11 mouse cellular contexts compared by ENCODE assay signal in genomic region chr11:119522779-119523178, GRCm38 (mm10). TPM values are rescaled to one million over a fixed set of nuclear protein-coding genes. Genes with fewer than 3 reads are reported as not detected.
A peak's percentile ranks its signal among the peaks of the same experiment; 100 is the strongest.
DNase-seq lines count a peak whose midpoint lies in the region; ATAC-seq lines count a peak whose summit lies in the region.
"Had no signal": no experiment of that assay in that cellular context is flagged by ENCODE, and none has a peak within 500 bp of the region (broad histone marks: within the 10 kb centered on the region; RNA-seq: fewer than 3 reads in every experiment).

No protein-coding gene starts in this region.

- H3K27ac ChIP-seq in forebrain, embryonic 13.5 days = peak overlapping the region; percentile 19; the same call in 1 of the 2 replicates
- no peak overlapping the region for H3K27ac ChIP-seq in forebrain, embryonic 16.5 days (ENCODE audit: low read length)
- no peak overlapping the region for H3K27ac ChIP-seq in kidney, embryonic 15.5 days
- no peak overlapping the region for H3K27ac ChIP-seq in limb, embryonic 10.5 days
- H3K27ac ChIP-seq: macrophage; stomach, postnatal 0 days had no signal

- no peaks in the 10 kb centered on the region for H3K36me3 ChIP-seq in forebrain, embryonic 13.5 days (ENCODE audit: poor library complexity, severe bottlenecking)
- H3K36me3 ChIP-seq in forebrain, embryonic 16.5 days (ENCODE audit: control insufficient read depth, insufficient read depth) = no peaks in the 10 kb centered on the region
- no peaks in the 10 kb centered on the region for H3K36me3 ChIP-seq in kidney, embryonic 15.5 days
- H3K36me3 ChIP-seq in limb, embryonic 10.5 days = no peaks in the 10 kb centered on the region

- 80% methylated on average over 8 of the region's 8 CpGs for WGBS in forebrain, embryonic 13.5 days
- 77% methylated on average over 8 of the region's 8 CpGs for WGBS in forebrain, embryonic 16.5 days
- 72% methylated on average over 8 of the region's 8 CpGs for WGBS in kidney, embryonic 15.5 days
- 85% methylated on average over 8 of the region's 8 CpGs for WGBS in limb, embryonic 10.5 days

- H3K4me3 ChIP-seq in forebrain, embryonic 13.5 days = no peak overlapping the region
- H3K4me3 ChIP-seq in forebrain, embryonic 16.5 days (replicated peaks; ENCODE audit: low read length) = no peak overlapping the region
- H3K4me3 ChIP-seq in kidney, embryonic 15.5 days (replicated peaks) = no peak overlapping the region
- H3K4me3 ChIP-seq in limb, embryonic 10.5 days = no peak overlapping the region

- peak; percentile 10 to 52 for DNase-seq in kidney, postnatal 36 days
- peak; percentile 99 for DNase-seq in cerebellum, adult 9-11 months
- peak; percentile 84 for DNase-seq in lung, postnatal 10 days
- DNase-seq in frontal cortex, adult 2 months (ENCODE audit: extremely low spot score in 1 of 2, low spot score in 1 of 2) = no peak
- DNase-seq in limb, embryonic 10.5 days (ENCODE audit: low spot score) = no peak

- no peak for ATAC-seq in forebrain, embryonic 13.5 days
- no peak for ATAC-seq in forebrain, embryonic 16.5 days
- ATAC-seq in kidney, embryonic 15.5 days (replicated peaks; ENCODE audit: low FRiP score) = no peak
- ATAC-seq: Patski had no signal

- H3K27me3 ChIP-seq in forebrain, embryonic 13.5 days = no peaks in the 10 kb centered on the region
- H3K27me3 ChIP-seq in forebrain, embryonic 16.5 days (replicated peaks; ENCODE audit: control insufficient read depth, insufficient read depth, low read length) = no peaks in the 10 kb centered on the region
- H3K27me3 ChIP-seq in kidney, embryonic 15.5 days = no peaks in the 10 kb centered on the region
- no peaks in the 10 kb centered on the region for H3K27me3 ChIP-seq in limb, embryonic 10.5 days (ENCODE audit: low read depth, poor library complexity, severe bottlenecking)

- H3K4me2 ChIP-seq in forebrain, embryonic 13.5 days = no peak overlapping the region
- H3K4me2 ChIP-seq in forebrain, embryonic 16.5 days (ENCODE audit: low read length) = no peak overlapping the region
- H3K4me2 ChIP-seq in kidney, embryonic 15.5 days = no peak overlapping the region

- no peaks in the 10 kb centered on the region for H3K9me3 ChIP-seq in forebrain, embryonic 13.5 days (replicated peaks)
- H3K9me3 ChIP-seq in forebrain, embryonic 16.5 days (ENCODE audit: control insufficient read depth, low read length) = no peaks in the 10 kb centered on the region
- H3K9me3 ChIP-seq in kidney, embryonic 15.5 days (replicated peaks) = no peaks in the 10 kb centered on the region
- H3K9me3 ChIP-seq in limb, embryonic 10.5 days (replicated peaks) = no peaks in the 10 kb centered on the region

- H3K9ac ChIP-seq in forebrain, embryonic 13.5 days = no peak overlapping the region
- H3K9ac ChIP-seq in forebrain, embryonic 16.5 days (replicated peaks; ENCODE audit: low read depth, low read length) = no peak overlapping the region
- H3K9ac ChIP-seq in kidney, embryonic 15.5 days = no peak overlapping the region

- peaks cover 5% of the 10 kb centered on the region; the same call in 1 of the 2 replicates for H3K4me1 ChIP-seq in forebrain, embryonic 13.5 days
- H3K4me1 ChIP-seq in forebrain, embryonic 16.5 days (replicated peaks; ENCODE audit: control insufficient read depth, insufficient read depth, low read length) = peaks cover 4% of the 10 kb centered on the region
- peaks cover 5% of the 10 kb centered on the region for H3K4me1 ChIP-seq in kidney, embryonic 15.5 days
- H3K4me1 ChIP-seq in limb, embryonic 10.5 days = peaks cover 7% of the 10 kb centered on the region

RNA-seq across cellular contexts. Expression of gene Nptx1, which starts 24.8 kb away (rescaled TPM):
- polyA plus RNA-seq in forebrain, embryonic 13.5 days (2015; fragmentation: Nextera tagmentation; extraction: Ambion mirVana) = 4.1 and 4.7 TPM in 2 replicates
- polyA plus RNA-seq in forebrain, embryonic 16.5 days (2015; fragmentation: Nextera tagmentation; extraction: Ambion mirVana) = 8.6 and 9.8 TPM in 2 replicates
- polyA plus RNA-seq in kidney, embryonic 15.5 days (2015; fragmentation: Nextera tagmentation; extraction: Ambion mirVana) = 0.63 and 1.1 TPM in 2 replicates
- polyA plus RNA-seq in frontal cortex, adult 2 months (2012; rRNA removed) = 84.6 and 86.3 TPM in 2 replicates
- polyA plus RNA-seq in limb, embryonic 10.5 days (2016; fragmentation: Nextera tagmentation; extraction: Ambion mirVana) = 0.25 and 0.36 TPM in 2 replicates

RNA-seq across cellular contexts. Expression of gene Endov, which starts 31.6 kb away (rescaled TPM):
- 18.7 TPM in 2 replicates for polyA plus RNA-seq in forebrain, embryonic 13.5 days (2015; fragmentation: Nextera tagmentation; extraction: Ambion mirVana)
- polyA plus RNA-seq in forebrain, embryonic 16.5 days (2015; fragmentation: Nextera tagmentation; extraction: Ambion mirVana) = 16.2 and 21.0 TPM in 2 replicates
- polyA plus RNA-seq in kidney, embryonic 15.5 days (2015; fragmentation: Nextera tagmentation; extraction: Ambion mirVana) = 16.3 and 17.0 TPM in 2 replicates
- 21.3 and 21.9 TPM in 2 replicates for polyA plus RNA-seq in frontal cortex, adult 2 months (2012; rRNA removed)
- polyA plus RNA-seq in limb, embryonic 10.5 days (2016; fragmentation: Nextera tagmentation; extraction: Ambion mirVana) = 22.7 and 27.2 TPM in 2 replicates

Comparison
In these comparisons a context has a peak if more than half of its experiments do, and no peak if none do; other contexts are left out.
1. DNase-seq: peak in kidney, postnatal 36 days (2 of 2), cerebellum, adult 9-11 months (single experiment) and lung, postnatal 10 days (single experiment); none in frontal cortex, adult 2 months (0 of 2) and limb, embryonic 10.5 days (single experiment).